Mouse (Mus musculus) midbrain, embryonic 10.5 days (tissue): ENCODE measurements around the gene Maz. TPM values are rescaled to one million over a fixed set of nuclear protein-coding genes. Genes with fewer than 3 reads are reported as not detected.

Experiments
- DNase-seq: peaks from one replicate; pipeline ENCODE4 v3.0.0-alpha.2; 2017; ENCODE audit warnings: low spot score
- H3K27ac ChIP-seq: fragments of 300-500 bp; sonication (generic); replicated peaks from 2 replicates; pipeline ENCODE4 v1.5.1; 2016; ENCODE audit warnings: mild to moderate bottlenecking
- H3K27me3 ChIP-seq: fragments of 300-500 bp; sonication (generic); 2 replicates; pipeline ENCODE4 v1.6.1; 2016; ENCODE audit warnings: low read depth, mild to moderate bottlenecking; ENCODE audit not compliant: poor library complexity, severe bottlenecking
- H3K36me3 ChIP-seq: fragments of 300-500 bp; sonication (generic); 2 replicates; pipeline ENCODE4 v1.6.1; 2016; ENCODE audit warnings: mild to moderate bottlenecking, moderate library complexity
- H3K4me1 ChIP-seq: fragments of 300-500 bp; sonication (generic); 2 replicates; pipeline ENCODE4 v1.6.1; 2016
- H3K4me3 ChIP-seq: fragments of 300-500 bp; sonication (generic); 2 replicates; pipeline ENCODE4 v1.5.1; 2016; ENCODE audit warnings: mild to moderate bottlenecking, moderate library complexity
- H3K9me3 ChIP-seq: fragments of 300-500 bp; sonication (generic); replicated peaks from 2 replicates; pipeline ENCODE4 v1.6.1; 2016; ENCODE audit warnings: mild to moderate bottlenecking
- WGBS: fragments of 180-500 bp; shearing (Covaris S2); methylation state at CpG from one replicate; pipeline ENCODE4 v1.1.7; 2016; 5-methylcytosine and 5-hydroxymethylcytosine counted together
- polyA plus RNA-seq: library from polyadenylated mRNA; unstranded; fragments of >200 nt; fragmentation: Nextera tagmentation; extraction: Ambion mirVana; gene quantifications from 2 replicates; pipeline ENCODE4 v1.2.1, GENCODE M21; 2016

Gene Maz
- polyA plus RNA-seq, 1 experiment from 2014 or later: 64.6 TPM

- no peaks in the 10 kb centered on the region for H3K27me3 ChIP-seq
- no peaks in the 10 kb centered on the region for H3K9me3 ChIP-seq
- DNase-seq: no peak
- 82% methylated on average over 14 of the region's 14 CpGs for WGBS
- H3K4me3 ChIP-seq: peak overlapping the region; percentile 88
- H3K27ac ChIP-seq: peak overlapping the region; percentile 96
- peaks cover 45% of the 10 kb centered on the region for H3K36me3 ChIP-seq
- H3K4me1 ChIP-seq: peaks cover 99% of the 10 kb centered on the region
Measured at GRCm38 (mm10) chr7:127019306-127019960, 7.4 kb downstream of the Maz start.

- peak overlapping the region; percentile 96 for H3K27ac ChIP-seq
- H3K36me3 ChIP-seq: peaks cover 45% of the 10 kb centered on the region
- 79% methylated on average over 15 of the region's 15 CpGs for WGBS
Measured at GRCm38 (mm10) chr7:127018416-127019305, 8.2 kb downstream of the Maz start.

GRCm38 (mm10) chr7:127017950-127018345 lies 8.9 kb downstream of the Maz start:
- Histone ChIP-seq H3K4me1 (peaks cover 91% of the 10 kb centered on the region), H3K27ac (peak overlapping the region; percentile 96), H3K27me3 (no peaks in the 10 kb centered on the region), H3K9me3 (no peaks in the 10 kb centered on the region), H3K36me3 (peaks cover 45% of the 10 kb centered on the region), H3K4me3 (peak overlapping the region; percentile 14; the same call in 1 of the 2 replicates)
- no peak for DNase-seq
- 65% methylated on average over 6 of the region's 6 CpGs for WGBS

More at GRCm38 (mm10) chr7:127018416-127019305, 8.2 kb downstream of the Maz start:
- Histone ChIP-seq H3K4me3 (peak overlapping the region; percentile 88; the same call in 1 of the 2 replicates), H3K27me3 (no peaks in the 10 kb centered on the region), H3K9me3 (no peaks in the 10 kb centered on the region), H3K4me1 (peaks cover 98% of the 10 kb centered on the region)
- no peak for DNase-seq

GRCm38 (mm10) chr7:127016971-127017949 lies 9.6 kb downstream of the Maz start, which contains the start of gene Pagr1a:
Pagr1a (minus strand) TSS chr7:127017352.
- Histone ChIP-seq H3K4me3 (peak within 1 kb of the TSS; percentile 91), H3K27me3 (no peaks in the 10 kb centered on the region), H3K4me1 (peaks cover 84% of the 10 kb centered on the region), H3K27ac (peak within 1 kb of the TSS; percentile 96), H3K36me3 (peaks cover 45% of the 10 kb centered on the region), H3K9me3 (no peaks in the 10 kb centered on the region)
- peak; percentile 99 for DNase-seq
- 6% methylated on average over 39 of the region's 39 CpGs for WGBS

GRCm38 (mm10) chr7:127016486-127016938 lies 10.3 kb downstream of the Maz start:
- DNase-seq: no peak
- peak overlapping the region; percentile 91 for H3K4me3 ChIP-seq
- H3K9me3 ChIP-seq: no peaks in the 10 kb centered on the region
- peaks cover 80% of the 10 kb centered on the region for H3K4me1 ChIP-seq
- under 1% methylated on average over 22 of the region's 22 CpGs for WGBS
- H3K27ac ChIP-seq: peak overlapping the region; percentile 96
- H3K27me3 ChIP-seq: no peaks in the 10 kb centered on the region
- peaks cover 44% of the 10 kb centered on the region for H3K36me3 ChIP-seq

GRCm38 (mm10) chr7:127016481-127016485 lies 10.6 kb downstream of the Maz start, which contains the start of gene Pagr1b:
Pagr1b (minus strand) TSS chr7:127016484.
- H3K4me3 ChIP-seq: peak within 1 kb of the TSS; percentile 91
- H3K27me3 ChIP-seq: no peaks in the 10 kb centered on the region
- H3K4me1 ChIP-seq: peaks cover 79% of the 10 kb centered on the region
- H3K36me3 ChIP-seq: peaks cover 43% of the 10 kb centered on the region
- no peak for DNase-seq
- H3K9me3 ChIP-seq: no peaks in the 10 kb centered on the region
- peak within 1 kb of the TSS; percentile 96 for H3K27ac ChIP-seq

GRCm38 (mm10) chr7:127016081-127016480 lies 10.8 kb downstream of the Maz start:
- Histone ChIP-seq H3K9me3 (no peaks in the 10 kb centered on the region), H3K27ac (peak overlapping the region; percentile 96), H3K27me3 (no peaks in the 10 kb centered on the region), H3K4me1 (peaks cover 77% of the 10 kb centered on the region), H3K36me3 (peaks cover 43% of the 10 kb centered on the region), H3K4me3 (peak overlapping the region; percentile 91)
- peak; percentile 51 for DNase-seq
- 3% methylated on average over 10 of the region's 10 CpGs for WGBS

- H3K27me3 ChIP-seq: no peaks in the 10 kb centered on the region
- no peaks in the 10 kb centered on the region for H3K9me3 ChIP-seq
- H3K36me3 ChIP-seq: peaks cover 47% of the 10 kb centered on the region
- WGBS: 93% methylated on average over 12 of the region's 12 CpGs
- H3K4me1 ChIP-seq: peaks cover 66% of the 10 kb centered on the region
- H3K27ac ChIP-seq: peak overlapping the region; percentile 38; the same call in 1 of the 2 replicates
- peak overlapping the region; percentile 91 for H3K4me3 ChIP-seq
- no peak for DNase-seq
Measured at GRCm38 (mm10) chr7:127014993-127015392, 11.8 kb downstream of the Maz start.

- no peak for DNase-seq
- Histone ChIP-seq H3K36me3 (peaks cover 47% of the 10 kb centered on the region), H3K4me3 (peak within 1 kb of the TSS; percentile 91), H3K9me3 (no peaks in the 10 kb centered on the region), H3K27me3 (no peaks in the 10 kb centered on the region), H3K4me1 (peaks cover 60% of the 10 kb centered on the region), H3K27ac (peak within 1 kb of the TSS; percentile 38)
- WGBS: 79% methylated on average over 11 of the region's 11 CpGs
Measured at GRCm38 (mm10) chr7:127014320-127014719, 12.5 kb downstream of the Maz start, which contains the start of gene Mvp. Mvp (minus strand) TSS chr7:127014621.

- Histone ChIP-seq H3K36me3 (peaks cover 47% of the 10 kb centered on the region), H3K4me1 (peaks cover 58% of the 10 kb centered on the region), H3K9me3 (no peaks in the 10 kb centered on the region), H3K27me3 (no peaks in the 10 kb centered on the region), H3K27ac (no peak overlapping the region), H3K4me3 (0 out of 2 replicates have a peak overlapping the region, but pooled peaks have one; percentile 3)
- 95% methylated on average over 6 of the region's 6 CpGs for WGBS
- no peak for DNase-seq
Measured at GRCm38 (mm10) chr7:127013385-127013784, 13.5 kb downstream of the Maz start.

GRCm38 (mm10) chr7:127012845-127013244 lies 14.0 kb downstream of the Maz start:
- no peaks in the 10 kb centered on the region for H3K27me3 ChIP-seq
- 0 out of 2 replicates have a peak overlapping the region, but pooled peaks have one; percentile 3 for H3K4me3 ChIP-seq
- no peaks in the 10 kb centered on the region for H3K9me3 ChIP-seq
- peaks cover 55% of the 10 kb centered on the region for H3K4me1 ChIP-seq
- H3K36me3 ChIP-seq: peaks cover 47% of the 10 kb centered on the region
- no peak for DNase-seq
- WGBS: 96% methylated on average over 10 of the region's 10 CpGs
- H3K27ac ChIP-seq: no peak overlapping the region

- Histone ChIP-seq H3K27me3 (no peaks in the 10 kb centered on the region), H3K36me3 (peaks cover 47% of the 10 kb centered on the region), H3K27ac (no peak overlapping the region), H3K4me1 (peaks cover 50% of the 10 kb centered on the region), H3K4me3 (no peak overlapping the region), H3K9me3 (no peaks in the 10 kb centered on the region)
- WGBS: 90% methylated on average over 6 of the region's 6 CpGs
- no peak for DNase-seq
Measured at GRCm38 (mm10) chr7:127012374-127012773, 14.5 kb downstream of the Maz start.
